Mouse (Mus musculus): Measurements from ENCODE around the gene Frg2f1. TPM values are rescaled to one million over a fixed set of nuclear protein-coding genes. Genes with fewer than 3 reads are reported as not detected.

The Frg2f1 gene
- 2.3 and 3.4 TPM in 2 replicates for polyA plus RNA-seq (2014; fragmentation: Nextera tagmentation; extraction: Ambion mirVana)

DNA sequence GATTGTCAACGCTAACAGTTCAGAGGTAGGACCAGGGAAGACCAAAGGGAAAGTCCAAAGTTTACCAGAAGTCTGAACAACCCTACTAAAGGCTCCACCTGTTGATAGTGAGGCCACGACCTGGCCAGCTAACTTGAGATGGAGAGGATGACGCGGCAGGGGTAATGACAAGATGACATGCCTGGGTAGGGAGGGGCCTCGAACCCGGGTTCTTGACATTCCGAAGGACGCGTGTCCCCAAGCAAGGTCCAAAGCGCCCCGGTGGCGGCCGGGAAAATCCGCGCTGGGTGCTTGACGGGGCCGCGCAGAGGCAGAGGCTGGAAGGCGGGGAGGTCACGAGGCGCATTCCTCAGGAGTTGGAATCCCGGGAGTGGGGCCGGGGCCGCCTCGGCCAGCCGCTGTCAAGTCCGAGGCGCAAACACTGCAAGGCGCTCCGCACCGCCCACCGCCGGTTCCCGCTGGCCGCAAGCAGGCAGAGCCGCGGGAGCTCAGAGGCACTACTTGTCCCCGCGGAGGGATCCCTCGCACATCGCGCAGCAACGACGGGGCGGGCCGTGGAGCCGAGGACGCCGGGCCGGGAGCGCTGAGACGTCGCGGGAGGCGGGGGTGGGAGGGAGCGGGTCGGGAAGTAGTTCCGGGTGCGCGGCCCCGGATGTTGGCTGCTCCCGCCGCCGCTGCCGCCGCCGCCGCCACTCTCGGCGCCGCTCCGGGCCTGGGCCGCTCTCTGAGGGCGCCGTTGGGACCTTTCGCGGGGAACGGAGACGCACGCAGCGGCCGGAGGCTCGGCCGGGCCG, at the start of gene Frg2f1:
TSS of gene Frg2f1 (minus strand) at position 499 of the 794 bp plus-strand sequence.
- Histone ChIP-seq H3K36me3 (ENCODE audit: control insufficient read depth, insufficient read depth, low read length) (no peaks in the 10 kb centered on the region), H3K27ac (replicated peaks; ENCODE audit: low read depth, low read length) (peak within 1 kb of the TSS; percentile 97), H3K4me2 (ENCODE audit: low read depth, severe bottlenecking) (peak within 1 kb of the TSS; percentile 69), H3K4me3 (ENCODE audit: low read depth, low read length) (peak within 1 kb of the TSS; percentile 95), H3K9ac (ENCODE audit: low read length) (peak within 1 kb of the TSS; percentile 96), H3K9me3 (ENCODE audit: control insufficient read depth, low read length) (no peaks in the 10 kb centered on the region), H3K27me3 (ENCODE audit: control insufficient read depth, insufficient read depth, low read length) (no peaks in the 10 kb centered on the region), H3K4me1 (ENCODE audit: control insufficient read depth, insufficient read depth, low read length) (0 out of 2 replicates have a peak, but pooled peaks cover 3% of the 10 kb centered on the region)
- DNase-seq (ENCODE audit: low spot score) (peak; percentile 95), ATAC-seq (ENCODE audit: insufficient number of reproducible peaks, low FRiP score, low TSS enrichment, low read depth) (peak; percentile 86)
- WGBS = 1% methylated on average over 51 of the region's 85 CpGs

DNA sequence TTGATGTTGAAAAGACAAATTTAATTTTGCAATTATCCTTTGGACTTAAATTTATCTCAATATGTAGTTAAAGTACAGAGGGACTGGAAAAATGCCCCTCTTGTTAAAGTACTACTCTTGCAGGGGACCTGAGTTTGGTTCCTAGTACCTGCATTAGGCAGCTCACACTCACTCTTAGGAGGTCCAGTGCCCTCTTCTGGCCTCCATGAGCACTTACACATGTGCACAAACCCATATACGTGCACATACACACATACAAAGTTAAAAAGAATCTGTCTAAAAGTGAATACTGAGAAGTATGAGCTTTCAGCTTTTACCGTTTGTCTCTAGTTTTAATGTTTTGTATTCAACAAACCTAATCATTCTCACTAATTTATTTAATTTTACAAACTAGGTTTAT, 48.7 kb upstream of the Frg2f1 start:
- 91% methylated on average over 2 of the region's 2 CpGs for WGBS

DNA sequence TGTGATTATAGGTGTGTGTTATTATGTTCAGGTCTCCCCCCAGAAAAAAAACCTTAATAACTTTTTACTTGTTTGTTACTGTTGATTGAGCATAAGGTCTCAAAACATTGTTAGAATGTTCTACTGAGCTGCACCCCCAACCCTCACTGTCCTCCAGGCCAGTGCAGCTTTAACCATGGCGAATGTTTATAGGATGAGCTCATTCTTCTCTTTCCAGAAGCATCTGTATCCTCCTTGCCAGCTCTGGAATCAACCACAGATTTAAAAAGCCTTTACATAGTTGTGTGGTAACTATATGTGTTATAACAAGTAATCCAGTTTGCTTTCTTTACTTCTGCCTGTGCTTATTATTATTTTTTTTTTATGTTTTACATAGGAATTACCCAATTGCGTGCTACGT, 36.1 kb upstream of the Frg2f1 start:
- H3K9me3 ChIP-seq (ENCODE audit: control insufficient read depth, low read length) = no peaks in the 10 kb centered on the region

More for the DNA sequence above, 48.7 kb upstream of the Frg2f1 start:
- Histone ChIP-seq H3K36me3 (ENCODE audit: control insufficient read depth, insufficient read depth, low read length) (peaks cover 3% of the 10 kb centered on the region; the same call in 1 of the 2 replicates), H3K9me3 (ENCODE audit: control insufficient read depth, low read length) (no peaks in the 10 kb centered on the region), H3K4me1 (ENCODE audit: control insufficient read depth, insufficient read depth, low read length) (no peaks in the 10 kb centered on the region), H3K9ac (ENCODE audit: low read length) (no peak overlapping the region), H3K4me3 (ENCODE audit: low read depth, low read length) (no peak overlapping the region), H3K27me3 (ENCODE audit: control insufficient read depth, insufficient read depth, low read length) (no peaks in the 10 kb centered on the region), H3K4me2 (ENCODE audit: low read depth, severe bottlenecking) (no peak overlapping the region), H3K27ac (replicated peaks; ENCODE audit: low read depth, low read length) (no peak overlapping the region)
- ATAC-seq (ENCODE audit: insufficient number of reproducible peaks, low FRiP score, low TSS enrichment, low read depth) = no peak
- DNase-seq (ENCODE audit: low spot score) = no peak

DNA sequence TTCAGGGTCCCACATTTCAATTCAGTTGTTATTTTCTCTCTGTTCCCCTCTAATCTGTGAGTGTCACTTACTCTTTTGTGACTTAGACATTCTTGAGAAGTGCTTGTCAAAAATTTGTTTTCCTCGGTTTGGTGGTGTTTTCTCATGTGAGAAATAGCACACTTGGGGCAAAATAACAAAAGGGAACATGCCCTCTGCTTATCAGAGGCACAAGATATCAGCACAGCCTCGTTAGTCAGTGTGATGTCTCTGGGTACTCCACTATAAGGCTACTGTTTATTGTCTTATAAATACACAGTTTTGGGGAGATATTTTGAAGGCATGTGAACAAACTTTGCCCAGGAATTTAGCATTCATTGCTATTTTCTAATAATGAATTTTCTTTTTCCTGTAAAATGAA, 35.2 kb upstream of the Frg2f1 start:
- Histone ChIP-seq H3K36me3 (ENCODE audit: control insufficient read depth, insufficient read depth, low read length) (peaks cover 2% of the 10 kb centered on the region; the same call in 1 of the 2 replicates), H3K4me2 (ENCODE audit: low read depth, severe bottlenecking) (no peak overlapping the region), H3K9me3 (ENCODE audit: control insufficient read depth, low read length) (no peaks in the 10 kb centered on the region), H3K27me3 (ENCODE audit: control insufficient read depth, insufficient read depth, low read length) (no peaks in the 10 kb centered on the region), H3K27ac (replicated peaks; ENCODE audit: low read depth, low read length) (no peak overlapping the region), H3K9ac (ENCODE audit: low read length) (no peak overlapping the region), H3K4me1 (ENCODE audit: control insufficient read depth, insufficient read depth, low read length) (no peaks in the 10 kb centered on the region), H3K4me3 (ENCODE audit: low read depth, low read length) (no peak overlapping the region)
- 86% methylated on average over 2 of the region's 2 CpGs for WGBS
- no peak for DNase-seq (ENCODE audit: low spot score)
- ATAC-seq (ENCODE audit: insufficient number of reproducible peaks, low FRiP score, low TSS enrichment, low read depth) = no peak

More for the DNA sequence above, 36.1 kb upstream of the Frg2f1 start:
- no peaks in the 10 kb centered on the region for H3K4me1 ChIP-seq (ENCODE audit: control insufficient read depth, insufficient read depth, low read length)
- no peak overlapping the region for H3K27ac ChIP-seq (replicated peaks; ENCODE audit: low read depth, low read length)
- ATAC-seq (ENCODE audit: insufficient number of reproducible peaks, low FRiP score, low TSS enrichment, low read depth) = no peak
- no peak overlapping the region for H3K4me3 ChIP-seq (ENCODE audit: low read depth, low read length)
- H3K27me3 ChIP-seq (ENCODE audit: control insufficient read depth, insufficient read depth, low read length) = no peaks in the 10 kb centered on the region
- no peak overlapping the region for H3K9ac ChIP-seq (ENCODE audit: low read length)
- H3K36me3 ChIP-seq (ENCODE audit: control insufficient read depth, insufficient read depth, low read length) = peaks cover 2% of the 10 kb centered on the region; the same call in 1 of the 2 replicates
- no peak overlapping the region for H3K4me2 ChIP-seq (ENCODE audit: low read depth, severe bottlenecking)
- WGBS = 96% methylated on average over 3 of the region's 3 CpGs
- no peak for DNase-seq (ENCODE audit: low spot score)

DNA sequence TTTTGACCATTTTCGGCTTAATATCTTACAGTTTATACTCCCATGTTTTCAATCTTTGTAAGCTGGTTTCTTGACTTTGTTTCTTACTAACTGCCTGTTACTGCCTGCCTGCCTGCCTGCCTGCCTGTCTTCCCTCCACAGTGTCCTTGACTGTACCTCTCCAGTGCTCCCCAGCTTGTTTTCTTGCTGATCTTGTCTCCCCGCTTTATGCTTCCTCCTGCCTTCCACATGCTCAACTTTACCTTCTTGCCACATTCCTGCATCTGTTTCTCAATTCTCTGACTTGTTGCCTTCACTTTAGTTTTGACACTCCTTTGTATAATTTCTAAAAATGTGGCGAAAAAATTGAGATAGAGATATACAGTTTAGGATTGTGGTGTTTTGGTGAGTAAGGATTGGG, 33.4 kb upstream of the Frg2f1 start:
- Histone ChIP-seq H3K9me3 (ENCODE audit: control insufficient read depth, low read length) (no peaks in the 10 kb centered on the region), H3K36me3 (ENCODE audit: control insufficient read depth, insufficient read depth, low read length) (no peaks in the 10 kb centered on the region), H3K27me3 (ENCODE audit: control insufficient read depth, insufficient read depth, low read length) (no peaks in the 10 kb centered on the region), H3K4me2 (ENCODE audit: low read depth, severe bottlenecking) (no peak overlapping the region), H3K4me3 (ENCODE audit: low read depth, low read length) (no peak overlapping the region), H3K27ac (replicated peaks; ENCODE audit: low read depth, low read length) (no peak overlapping the region), H3K9ac (ENCODE audit: low read length) (no peak overlapping the region), H3K4me1 (ENCODE audit: control insufficient read depth, insufficient read depth, low read length) (no peaks in the 10 kb centered on the region)
- ATAC-seq (ENCODE audit: insufficient number of reproducible peaks, low FRiP score, low TSS enrichment, low read depth) (no peak), DNase-seq (ENCODE audit: low spot score) (no peak)
- WGBS = 92% methylated on average over 3 of the region's 3 CpGs

DNA sequence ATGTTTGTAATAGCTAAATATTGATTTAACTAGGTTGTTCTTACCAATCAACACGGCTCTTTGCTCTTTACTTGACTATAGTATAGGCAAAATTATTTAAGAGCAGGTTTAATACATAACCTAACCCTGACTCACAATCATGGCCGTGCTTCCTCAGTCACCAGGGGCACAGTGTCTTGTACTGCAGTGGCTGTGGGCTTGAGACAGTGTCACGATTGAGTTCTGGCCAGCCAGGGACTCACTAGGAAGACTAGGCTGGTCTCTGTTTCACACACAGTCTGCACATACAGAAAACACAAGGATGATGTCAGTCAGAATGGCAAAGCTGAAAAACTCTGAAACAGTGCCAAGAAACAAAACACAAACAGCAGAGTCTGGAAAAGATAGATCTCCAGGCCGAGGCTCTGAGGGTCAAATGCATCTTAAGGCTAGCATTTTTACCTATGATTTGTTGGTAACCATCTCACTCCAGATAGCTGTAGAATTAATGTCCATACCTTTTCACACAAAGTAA, 27.1 kb upstream of the Frg2f1 start:
- peaks cover 3% of the 10 kb centered on the region; the same call in 1 of the 2 replicates for H3K36me3 ChIP-seq (ENCODE audit: control insufficient read depth, insufficient read depth, low read length)
- H3K9me3 ChIP-seq (ENCODE audit: control insufficient read depth, low read length) = no peaks in the 10 kb centered on the region
- no peak overlapping the region for H3K4me3 ChIP-seq (ENCODE audit: low read depth, low read length)
- H3K4me2 ChIP-seq (ENCODE audit: low read depth, severe bottlenecking) = no peak overlapping the region
- no peak overlapping the region for H3K27ac ChIP-seq (replicated peaks; ENCODE audit: low read depth, low read length)
- no peak overlapping the region for H3K9ac ChIP-seq (ENCODE audit: low read length)
- DNase-seq (ENCODE audit: low spot score) = no peak
- H3K27me3 ChIP-seq (ENCODE audit: control insufficient read depth, insufficient read depth, low read length) = no peaks in the 10 kb centered on the region
- WGBS = 88% methylated on average over 4 of the region's 4 CpGs
- no peak for ATAC-seq (ENCODE audit: insufficient number of reproducible peaks, low FRiP score, low TSS enrichment, low read depth)
- no peaks in the 10 kb centered on the region for H3K4me1 ChIP-seq (ENCODE audit: control insufficient read depth, insufficient read depth, low read length)

DNA sequence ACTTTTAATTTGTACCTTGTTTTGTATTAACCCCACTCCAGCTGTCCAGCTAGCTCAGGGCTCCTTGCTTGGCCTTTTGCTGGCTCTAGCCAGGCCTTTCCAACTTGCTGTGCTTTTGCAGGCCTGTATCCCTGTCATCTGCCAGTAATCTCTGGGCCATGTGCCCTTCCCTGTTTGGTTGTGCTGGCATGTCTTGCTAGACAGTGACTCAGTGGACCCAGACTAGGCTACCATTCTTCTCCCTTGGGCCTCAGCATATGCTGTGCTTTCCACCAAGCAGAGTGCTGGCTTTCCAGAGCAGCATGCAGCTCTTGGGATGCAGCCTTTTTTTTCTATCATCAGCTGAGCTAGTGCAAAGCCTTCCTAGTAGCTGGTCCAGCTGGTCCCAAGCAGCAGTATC, 23.8 kb upstream of the Frg2f1 start:
- Histone ChIP-seq H3K27me3 (ENCODE audit: control insufficient read depth, insufficient read depth, low read length) (no peaks in the 10 kb centered on the region), H3K36me3 (ENCODE audit: control insufficient read depth, insufficient read depth, low read length) (peaks cover 3% of the 10 kb centered on the region; the same call in 1 of the 2 replicates), H3K9me3 (ENCODE audit: control insufficient read depth, low read length) (no peaks in the 10 kb centered on the region), H3K27ac (replicated peaks; ENCODE audit: low read depth, low read length) (no peak overlapping the region), H3K4me2 (ENCODE audit: low read depth, severe bottlenecking) (no peak overlapping the region), H3K4me3 (ENCODE audit: low read depth, low read length) (no peak overlapping the region), H3K4me1 (ENCODE audit: control insufficient read depth, insufficient read depth, low read length) (no peaks in the 10 kb centered on the region), H3K9ac (ENCODE audit: low read length) (no peak overlapping the region)
- no peak for ATAC-seq (ENCODE audit: insufficient number of reproducible peaks, low FRiP score, low TSS enrichment, low read depth)
- no peak for DNase-seq (ENCODE audit: low spot score)

DNA sequence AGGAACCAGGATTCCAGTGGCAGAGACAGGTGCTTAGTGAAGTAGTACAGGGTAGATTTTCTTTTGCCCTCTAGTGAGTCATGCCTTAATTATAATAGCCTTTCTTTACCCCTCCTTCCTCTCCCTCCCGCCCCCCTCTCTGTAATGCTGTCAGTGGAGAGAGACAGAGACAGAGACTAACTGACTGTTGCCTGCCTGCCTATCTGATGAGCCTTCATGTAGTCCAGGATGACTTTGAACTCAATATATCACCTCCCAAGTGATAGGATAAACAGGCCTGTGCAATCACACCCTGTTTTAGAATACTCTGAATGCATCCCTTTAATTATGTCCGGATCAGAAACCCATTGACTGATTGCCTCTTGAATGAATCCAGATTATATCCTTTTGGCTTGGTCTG, 16.1 kb upstream of the Frg2f1 start:
- H3K27me3 ChIP-seq (ENCODE audit: control insufficient read depth, insufficient read depth, low read length) = no peaks in the 10 kb centered on the region
- H3K4me2 ChIP-seq (ENCODE audit: low read depth, severe bottlenecking) = no peak overlapping the region
- no peaks in the 10 kb centered on the region for H3K9me3 ChIP-seq (ENCODE audit: control insufficient read depth, low read length)
- H3K9ac ChIP-seq (ENCODE audit: low read length) = no peak overlapping the region
- DNase-seq (ENCODE audit: low spot score) = no peak
- no peaks in the 10 kb centered on the region for H3K4me1 ChIP-seq (ENCODE audit: control insufficient read depth, insufficient read depth, low read length)
- no peaks in the 10 kb centered on the region for H3K36me3 ChIP-seq (ENCODE audit: control insufficient read depth, insufficient read depth, low read length)
- H3K27ac ChIP-seq (replicated peaks; ENCODE audit: low read depth, low read length) = no peak overlapping the region
- H3K4me3 ChIP-seq (ENCODE audit: low read depth, low read length) = no peak overlapping the region
- no peak for ATAC-seq (ENCODE audit: insufficient number of reproducible peaks, low FRiP score, low TSS enrichment, low read depth)
- WGBS = 82% methylated on average over 2 of the region's 2 CpGs

All from limb, embryonic 11.5 days (tissue).